Mouse (Mus musculus) brown adipose tissue, adult 24 weeks (tissue): ENCODE results near the gene Gm20920. TPM values are rescaled to one million over a fixed set of nuclear protein-coding genes. Genes with fewer than 3 reads are reported as not detected.
"Not testable (repeated sequence)": the region's sequence is repeated elsewhere in the genome, so short reads cannot be mapped to it uniquely, and the experiment has no call there.

ENCODE experiments used
- H3K27ac ChIP-seq: fragments of 200-500 bp; replicated peaks from 2 replicates; pipeline ENCODE4 v1.5.1; 2012; ENCODE audit warnings: low read depth, mild to moderate bottlenecking, low read length
- H3K4me1 ChIP-seq: fragments of 200-500 bp; 2 replicates; pipeline ENCODE4 v1.6.1; 2012; ENCODE audit warnings: low read length, mixed read lengths; ENCODE audit not compliant: control insufficient read depth, insufficient read depth, insufficient read length
- H3K4me3 ChIP-seq: fragments of 200-500 bp; 2 replicates; pipeline ENCODE4 v1.5.1; 2012; ENCODE audit warnings: low read depth, mild to moderate bottlenecking, low read length, moderate library complexity; ENCODE audit not compliant: insufficient read depth
- polyA plus RNA-seq: library from polyadenylated mRNA; stranded (reverse); fragments of >200 nt; gene quantifications from 2 replicates; pipeline ENCODE4 v1.2.4, GENCODE M21; 2012; ENCODE audit not compliant: missing spikeins, insufficient read depth, insufficient read length

Gene Gm20920
- not detected in 2 replicates for polyA plus RNA-seq

DNA sequence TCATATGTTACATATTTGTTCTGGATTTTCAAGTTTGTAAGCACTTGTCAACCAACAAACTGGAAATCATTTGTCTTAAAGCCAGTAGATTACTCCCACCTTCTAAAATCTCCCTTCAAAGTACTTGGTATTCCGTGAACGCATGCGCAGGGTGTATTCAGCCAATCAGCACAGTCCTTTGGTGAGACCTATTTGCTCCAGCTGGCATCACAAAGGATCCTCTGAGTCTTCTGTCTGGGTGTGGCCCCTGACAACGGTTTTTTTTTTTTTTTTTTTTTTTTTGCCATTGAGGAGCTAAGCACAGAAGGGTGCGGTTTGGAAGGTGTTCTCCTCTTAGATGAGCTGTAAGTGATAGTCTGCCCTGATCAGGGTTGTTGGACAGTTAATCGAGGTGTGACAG, at the start of gene Gm20920:
TSS of gene Gm20920 (plus strand) at position 301 of the 400 bp plus-strand sequence.
- H3K4me1 ChIP-seq, H3K27ac ChIP-seq, H3K4me3 ChIP-seq: not testable (repeated sequence)
